Mouse (Mus musculus) kidney, embryonic 16.5 days (tissue): ENCODE data around the gene Gm42417. TPM values are rescaled to one million over a fixed set of nuclear protein-coding genes. Genes with fewer than 3 reads are reported as not detected.
A peak's percentile ranks its signal among the peaks of the same experiment; 100 is the strongest.

Experiments used
- ATAC-seq: fragments of 200-750 bp; cut with Nextera tagmentation; 2 replicates; pipeline ENCODE4 v1.8.0; 2017; ENCODE audit warnings: moderate TSS enrichment; ENCODE audit not compliant: low FRiP score, low TSS enrichment
- H3K27ac ChIP-seq: fragments of 300-500 bp; sonication (generic); 2 replicates; pipeline ENCODE4 v1.5.1; 2014; ENCODE audit warnings: low read length
- H3K27me3 ChIP-seq: fragments of 300-500 bp; sonication (generic); 2 replicates; pipeline ENCODE4 v1.6.1; 2014; ENCODE audit warnings: low read length, control low read depth, mixed read lengths; ENCODE audit not compliant: insufficient read depth
- H3K36me3 ChIP-seq: fragments of 300-500 bp; sonication (generic); 2 replicates; pipeline ENCODE4 v1.6.1; 2014; ENCODE audit warnings: low read length, control low read depth, mixed read lengths; ENCODE audit not compliant: insufficient read depth
- H3K4me1 ChIP-seq: fragments of 300-500 bp; sonication (generic); 2 replicates; pipeline ENCODE4 v1.6.1; 2014; ENCODE audit warnings: low read length, control low read depth, mixed read lengths; ENCODE audit not compliant: insufficient read depth
- H3K4me2 ChIP-seq: fragments of 300-500 bp; sonication (generic); replicated peaks from 2 replicates; pipeline ENCODE4 v1.6.1; 2014; ENCODE audit warnings: low read depth, low read length
- H3K4me3 ChIP-seq: fragments of 300-500 bp; sonication (generic); 2 replicates; pipeline ENCODE4 v1.5.1; 2014; ENCODE audit warnings: mild to moderate bottlenecking, low read length
- H3K9ac ChIP-seq: fragments of 300-500 bp; sonication (generic); replicated peaks from 2 replicates; pipeline ENCODE4 v1.6.1; 2014; ENCODE audit warnings: low read length
- H3K9me3 ChIP-seq: fragments of 300-500 bp; sonication (generic); 2 replicates; pipeline ENCODE4 v1.6.1; 2016; ENCODE audit warnings: low read length, control low read depth
- WGBS: fragments of 180-500 bp; shearing (Covaris S2); extraction: QIAGEN DNeasy Blood & Tissue Kit; methylation state at CpG from one replicate; pipeline ENCODE4 v1.1.7; 2014; 5-methylcytosine and 5-hydroxymethylcytosine counted together
- polyA plus RNA-seq: library from polyadenylated mRNA; unstranded; fragments of >200 nt; fragmentation: Nextera tagmentation; extraction: Ambion mirVana; gene quantifications from 2 replicates; pipeline ENCODE4 v1.2.1, GENCODE M21; 2015

The Gm42417 gene
- polyA plus RNA-seq = 0.30 and 1.5 TPM in 2 replicates

GRCm38 (mm10) chr1:36539186-36539585, at the start of gene Gm42417:
Gm42417 (minus strand) TSS chr1:36539429.
- ATAC-seq = peak; percentile 69
- H3K4me1 ChIP-seq = 0 out of 2 replicates have a peak, but pooled peaks cover 6% of the 10 kb centered on the region
- no peak within 1 kb of the TSS for H3K4me2 ChIP-seq
- no peak within 1 kb of the TSS for H3K4me3 ChIP-seq
- no peaks in the 10 kb centered on the region for H3K9me3 ChIP-seq
- H3K27me3 ChIP-seq = no peaks in the 10 kb centered on the region
- H3K36me3 ChIP-seq = peaks cover 42% of the 10 kb centered on the region
- H3K27ac ChIP-seq = 0 out of 2 replicates have a peak within 1 kb of the TSS, but pooled peaks have one; percentile 29
- no peak within 1 kb of the TSS for H3K9ac ChIP-seq
- WGBS = 26% methylated on average over 9 of the region's 9 CpGs

- no peaks in the 10 kb centered on the region for H3K9me3 ChIP-seq
- no peaks in the 10 kb centered on the region for H3K27me3 ChIP-seq
- peaks cover 30% of the 10 kb centered on the region for H3K4me1 ChIP-seq
- H3K27ac ChIP-seq = peak overlapping the region; percentile 73
- 0 out of 2 replicates have a peak overlapping the region, but pooled peaks have one; percentile 14 for H3K9ac ChIP-seq
- 86% methylated on average over 6 of the region's 6 CpGs for WGBS
- no peak overlapping the region for H3K4me2 ChIP-seq
- ATAC-seq = no peak
- no peaks in the 10 kb centered on the region for H3K36me3 ChIP-seq
- no peak overlapping the region for H3K4me3 ChIP-seq
These were observed 48.6 kb upstream of the Gm42417 start for GRCm38 (mm10) chr1:36587860-36588259.

DNA sequence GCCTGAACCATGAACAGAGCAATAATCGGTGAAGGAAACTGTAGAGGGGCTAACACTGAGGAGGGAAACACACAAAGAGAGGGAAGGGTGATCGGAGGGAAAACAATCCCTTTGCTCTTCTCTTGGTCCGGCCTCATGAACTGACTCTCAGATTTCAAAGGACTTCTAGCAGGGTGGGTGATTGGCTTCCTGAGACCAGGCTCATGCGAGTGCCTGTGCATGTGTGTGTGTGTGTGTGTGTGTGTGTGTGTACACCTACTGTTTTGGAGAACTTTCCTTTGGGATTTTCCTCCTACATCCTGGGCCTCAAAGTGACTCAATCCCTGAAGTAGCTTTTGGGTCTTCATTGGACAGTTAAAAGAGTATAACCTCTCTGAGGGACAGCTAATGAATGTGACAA, 47.1 kb upstream of the Gm42417 start:
- no peak overlapping the region for H3K4me2 ChIP-seq
- no peak overlapping the region for H3K9ac ChIP-seq
- WGBS = 23% methylated on average over 4 of the region's 4 CpGs
- peaks cover 38% of the 10 kb centered on the region for H3K4me1 ChIP-seq
- no peaks in the 10 kb centered on the region for H3K27me3 ChIP-seq
- H3K9me3 ChIP-seq = no peaks in the 10 kb centered on the region
- H3K27ac ChIP-seq = no peak overlapping the region
- H3K36me3 ChIP-seq = no peaks in the 10 kb centered on the region
- no peak for ATAC-seq
- H3K4me3 ChIP-seq = no peak overlapping the region

GRCm38 (mm10) chr1:36583408-36584116, 44.3 kb upstream of the Gm42417 start:
- WGBS = 74% methylated on average over 8 of the region's 8 CpGs
- H3K36me3 ChIP-seq = no peaks in the 10 kb centered on the region
- H3K9me3 ChIP-seq = no peaks in the 10 kb centered on the region
- no peaks in the 10 kb centered on the region for H3K27me3 ChIP-seq
- no peak overlapping the region for H3K4me2 ChIP-seq
- no peak overlapping the region for H3K4me3 ChIP-seq
- H3K4me1 ChIP-seq = peaks cover 45% of the 10 kb centered on the region
- no peak overlapping the region for H3K9ac ChIP-seq
- ATAC-seq = no peak
- H3K27ac ChIP-seq = no peak overlapping the region

DNA sequence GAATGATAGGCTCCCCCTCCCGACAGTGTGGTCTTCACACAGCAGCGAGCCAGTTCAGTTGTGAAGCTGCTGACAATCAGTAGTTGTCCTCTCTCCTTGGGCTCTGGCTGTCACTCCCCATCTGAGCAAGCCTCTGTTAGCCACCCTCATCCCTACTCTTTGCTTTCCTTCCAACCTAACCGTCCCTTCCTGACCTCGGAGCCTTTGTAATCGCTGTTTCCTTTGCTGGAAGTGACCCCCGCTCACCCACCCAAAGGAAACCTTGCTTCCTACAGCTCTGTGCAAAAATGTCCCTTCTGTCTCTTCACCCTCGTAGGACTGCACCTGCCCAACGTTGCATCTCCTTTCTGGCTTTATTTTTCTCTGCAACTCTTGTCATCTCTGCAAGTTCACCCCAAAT, 43.0 kb upstream of the Gm42417 start:
- 75% methylated on average over 8 of the region's 8 CpGs for WGBS
- H3K36me3 ChIP-seq = no peaks in the 10 kb centered on the region
- no peak overlapping the region for H3K4me3 ChIP-seq
- H3K4me1 ChIP-seq = peaks cover 46% of the 10 kb centered on the region
- ATAC-seq = no peak
- no peak overlapping the region for H3K9ac ChIP-seq
- H3K27me3 ChIP-seq = no peaks in the 10 kb centered on the region
- H3K4me2 ChIP-seq = no peak overlapping the region
- H3K27ac ChIP-seq = no peak overlapping the region
- H3K9me3 ChIP-seq = no peaks in the 10 kb centered on the region

- 72% methylated on average over 5 of the region's 5 CpGs for WGBS
- Histone ChIP-seq H3K4me3 (no peak overlapping the region), H3K27ac (peak overlapping the region; percentile 91), H3K4me1 (peaks cover 48% of the 10 kb centered on the region), H3K9me3 (no peaks in the 10 kb centered on the region), H3K4me2 (no peak overlapping the region), H3K36me3 (no peaks in the 10 kb centered on the region), H3K9ac (peak overlapping the region; percentile 45; the same call in 1 of the 2 replicates), H3K27me3 (no peaks in the 10 kb centered on the region)
- ATAC-seq = no peak
These were observed 42.0 kb upstream of the Gm42417 start for GRCm38 (mm10) chr1:36581260-36581659.

DNA sequence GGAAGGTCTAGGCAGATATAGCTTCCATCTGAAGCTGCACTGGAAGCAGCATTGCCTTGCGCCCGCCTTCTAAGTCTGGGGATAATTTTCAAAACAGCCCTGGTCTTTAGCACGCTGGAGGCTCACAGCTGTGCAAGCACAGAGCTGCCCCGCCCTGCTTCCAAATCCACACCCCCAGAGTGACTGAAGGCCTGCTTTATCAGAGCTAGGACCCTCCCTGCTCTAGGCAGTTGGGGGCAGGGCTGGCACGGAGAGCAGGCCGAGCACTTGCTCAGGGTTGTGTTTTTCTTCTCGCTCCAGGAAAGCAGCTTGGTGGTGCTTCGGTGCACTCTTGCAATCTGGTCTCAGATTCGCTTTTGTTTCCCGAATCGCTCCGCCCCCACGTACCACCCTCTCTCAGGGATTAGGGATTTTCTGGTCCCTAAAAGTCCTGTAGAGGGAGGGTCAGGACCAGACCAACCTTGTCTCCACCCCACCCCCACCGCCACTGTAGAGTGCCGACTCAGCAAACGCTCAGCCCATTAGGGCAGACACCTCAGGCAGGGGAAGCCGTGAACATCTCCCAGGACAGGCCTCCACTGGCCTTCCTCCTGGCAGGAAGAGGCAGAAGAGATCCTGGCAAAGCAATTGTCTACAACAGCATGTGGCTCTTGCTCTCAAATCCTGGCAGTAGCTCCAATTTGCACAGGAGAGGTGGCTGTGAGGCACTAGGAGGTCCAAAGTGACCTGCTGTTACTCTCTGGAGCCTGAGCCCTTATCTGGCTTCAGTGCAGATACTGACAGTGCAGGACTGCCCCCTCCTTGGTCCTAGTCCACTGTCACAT, 41.4 kb upstream of the Gm42417 start:
- 1% methylated on average over 17 of the region's 17 CpGs for WGBS
- Histone ChIP-seq H3K27ac (peak overlapping the region; percentile 91), H3K36me3 (no peaks in the 10 kb centered on the region), H3K9ac (peak overlapping the region; percentile 45), H3K4me1 (peaks cover 51% of the 10 kb centered on the region), H3K27me3 (no peaks in the 10 kb centered on the region), H3K4me2 (peak overlapping the region; percentile 41), H3K9me3 (no peaks in the 10 kb centered on the region), H3K4me3 (peak overlapping the region; percentile 20)
- ATAC-seq = peak; percentile 93

GRCm38 (mm10) chr1:36579974-36580383, 40.8 kb upstream of the Gm42417 start:
- peak overlapping the region; percentile 20; the same call in 1 of the 2 replicates for H3K4me3 ChIP-seq
- H3K4me1 ChIP-seq = peaks cover 55% of the 10 kb centered on the region
- H3K27me3 ChIP-seq = no peaks in the 10 kb centered on the region
- peak; percentile 74 for ATAC-seq
- 12% methylated on average over 6 of the region's 6 CpGs for WGBS
- peak overlapping the region; percentile 45 for H3K9ac ChIP-seq
- H3K9me3 ChIP-seq = no peaks in the 10 kb centered on the region
- peak overlapping the region; percentile 91 for H3K27ac ChIP-seq
- peak overlapping the region; percentile 41 for H3K4me2 ChIP-seq
- H3K36me3 ChIP-seq = no peaks in the 10 kb centered on the region

DNA sequence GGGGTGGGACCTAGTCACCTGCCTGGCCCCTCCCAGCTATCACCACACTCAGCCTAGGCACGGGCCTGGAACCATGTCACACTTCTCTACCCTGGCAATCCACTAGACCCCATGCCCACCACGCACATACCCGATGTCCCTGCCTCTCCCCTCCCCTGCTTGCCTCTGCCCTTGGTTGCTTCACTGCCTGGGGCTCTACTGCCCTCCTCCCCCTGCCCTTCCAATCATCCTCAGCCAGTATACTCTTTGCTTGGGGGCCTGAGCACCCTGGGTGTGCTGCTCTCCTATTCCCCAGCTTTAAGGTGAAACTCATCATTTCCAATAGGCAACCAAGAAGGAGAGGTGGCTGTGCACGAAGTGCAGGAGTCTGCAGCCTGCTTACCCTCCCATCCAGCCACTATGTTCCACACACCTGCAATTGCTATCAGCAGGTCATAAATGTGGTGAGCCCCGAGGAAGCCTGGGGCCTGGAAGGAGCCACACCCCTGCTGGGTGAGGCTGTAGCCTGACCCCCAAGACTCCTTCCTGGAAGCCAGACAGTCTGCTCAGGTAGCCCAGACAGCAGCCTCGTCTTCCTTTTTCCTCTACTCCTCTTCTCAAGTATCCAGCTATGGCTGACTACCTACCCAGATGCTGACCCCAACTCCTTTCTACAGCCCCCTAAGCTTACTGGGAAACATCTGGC, 37.9 kb upstream of the Gm42417 start:
- H3K27ac ChIP-seq = no peak overlapping the region
- no peak overlapping the region for H3K4me2 ChIP-seq
- no peaks in the 10 kb centered on the region for H3K27me3 ChIP-seq
- peaks cover 62% of the 10 kb centered on the region for H3K4me1 ChIP-seq
- H3K9ac ChIP-seq = 0 out of 2 replicates have a peak overlapping the region, but pooled peaks have one; percentile 15
- H3K4me3 ChIP-seq = no peak overlapping the region
- no peaks in the 10 kb centered on the region for H3K9me3 ChIP-seq
- no peaks in the 10 kb centered on the region for H3K36me3 ChIP-seq
- no peak for ATAC-seq
- 47% methylated on average over 6 of the region's 6 CpGs for WGBS
